Comparison of ENCODE assay signal across 8 mouse cellular contexts in the genomic region with DNA sequence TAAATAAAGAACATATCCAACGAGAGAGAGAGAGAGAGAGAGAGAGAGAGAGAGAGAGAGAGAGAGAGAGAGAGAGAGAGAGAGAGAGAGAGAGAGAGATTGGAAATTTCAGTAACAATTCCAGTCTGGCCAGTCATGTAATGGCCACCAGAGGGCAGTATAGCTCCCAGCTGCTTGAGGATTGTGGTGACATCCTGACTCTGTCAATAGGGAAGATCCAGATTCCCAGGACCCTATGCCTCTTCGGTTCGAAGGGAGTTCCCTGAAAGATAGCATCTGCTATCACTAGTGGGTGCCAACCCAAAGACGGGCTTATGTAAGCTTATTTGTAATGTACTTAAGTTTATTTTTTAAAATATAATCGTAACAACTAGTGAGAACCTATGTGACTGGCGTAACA.
A peak's percentile ranks its signal among the peaks of the same experiment; 100 is the strongest.
DNase-seq lines count a peak whose midpoint lies in the region; ATAC-seq lines count a peak whose summit lies in the region.

No protein-coding gene starts in this region.

- no peaks in the 10 kb centered on the region for H3K36me3 ChIP-seq in heart, embryonic 10.5 days
- no peaks in the 10 kb centered on the region for H3K36me3 ChIP-seq in hindbrain, embryonic 13.5 days

- H3K27ac ChIP-seq in heart, embryonic 10.5 days = no peak overlapping the region
- H3K27ac ChIP-seq in hindbrain, embryonic 13.5 days = no peak overlapping the region

- H3K27me3 ChIP-seq in heart, embryonic 10.5 days (ENCODE audit: insufficient read depth, poor library complexity, severe bottlenecking) = no peaks in the 10 kb centered on the region
- H3K27me3 ChIP-seq in hindbrain, embryonic 13.5 days = no peaks in the 10 kb centered on the region

- DNase-seq in heart, adult 8-10 months (ENCODE audit: low spot score) = peak; percentile 33
- DNase-seq in heart, embryonic 10.5 days (ENCODE audit: low spot score) = no peak
- DNase-seq in A20 (ENCODE audit: low read depth, low spot score) = peak; percentile 64
- DNase-seq in T-cell, adult 2 months (ENCODE audit: low spot score) = peak; percentile 10
- DNase-seq in cerebellum, postnatal 36 days = peak; percentile 66 to 74
- DNase-seq in lung, postnatal 25 days (ENCODE audit: low spot score) = peak; percentile 38
- peak; percentile 16 for DNase-seq in testis, postnatal 14 days (ENCODE audit: low spot score)

- H3K4me3 ChIP-seq in heart, embryonic 10.5 days = no peak overlapping the region
- H3K4me3 ChIP-seq in hindbrain, embryonic 13.5 days = no peak overlapping the region

- WGBS in heart, embryonic 10.5 days = 41% methylated on average over 6 of the region's 6 CpGs
- WGBS in hindbrain, embryonic 13.5 days = 58% methylated on average over 6 of the region's 6 CpGs

- H3K9me3 ChIP-seq in heart, embryonic 10.5 days = no peaks in the 10 kb centered on the region
- H3K9me3 ChIP-seq in hindbrain, embryonic 13.5 days = no peaks in the 10 kb centered on the region

- H3K4me1 ChIP-seq in heart, embryonic 10.5 days = no peaks in the 10 kb centered on the region
- no peaks in the 10 kb centered on the region for H3K4me1 ChIP-seq in hindbrain, embryonic 13.5 days (replicated peaks)

- no peak overlapping the region for H3K4me2 ChIP-seq in hindbrain, embryonic 13.5 days

- H3K9ac ChIP-seq in hindbrain, embryonic 13.5 days = no peak overlapping the region

- ATAC-seq in hindbrain, embryonic 13.5 days (ENCODE audit: low FRiP score) = peak; percentile 65; the same call in 1 of the 2 replicates
